Mouse (Mus musculus): Measurements from ENCODE around the gene Scrn3.

Scrn3 gene

GRCm38 (mm10) chr2:73275261-73276040 lies 37.0 kb upstream of the Scrn3 start:
- no peak for DNase-seq

GRCm38 (mm10) chr2:73276141-73276571 lies 36.2 kb upstream of the Scrn3 start:
- DNase-seq: no peak

- no peak for DNase-seq
Observed at GRCm38 (mm10) chr2:73277021-73277708, 35.2 kb upstream of the Scrn3 start.

- DNase-seq: no peak
Observed at GRCm38 (mm10) chr2:73277709-73278075, 34.7 kb upstream of the Scrn3 start.

GRCm38 (mm10) chr2:73278131-73278854 lies 34.1 kb upstream of the Scrn3 start:
- peak; percentile 85 for DNase-seq

GRCm38 (mm10) chr2:73278869-73279268 lies 33.5 kb upstream of the Scrn3 start:
- no peak for DNase-seq

- DNase-seq: no peak
Observed at GRCm38 (mm10) chr2:73279271-73280038, 32.9 kb upstream of the Scrn3 start.

GRCm38 (mm10) chr2:73280356-73281047 lies 31.9 kb upstream of the Scrn3 start:
- DNase-seq: no peak

GRCm38 (mm10) chr2:73281048-73281661 lies 31.2 kb upstream of the Scrn3 start:
- DNase-seq: no peak

- DNase-seq: no peak
Observed at GRCm38 (mm10) chr2:73281707-73282106, 30.7 kb upstream of the Scrn3 start.

- no peak for DNase-seq
Observed at GRCm38 (mm10) chr2:73285630-73286029, 26.8 kb upstream of the Scrn3 start.

GRCm38 (mm10) chr2:73291130-73291529 lies 21.3 kb upstream of the Scrn3 start:
- no peak for DNase-seq

GRCm38 (mm10) chr2:73295023-73295422 lies 17.4 kb upstream of the Scrn3 start:
- DNase-seq: no peak

GRCm38 (mm10) chr2:73298154-73298553 lies 14.2 kb upstream of the Scrn3 start:
- DNase-seq: no peak

GRCm38 (mm10) chr2:73298841-73299240 lies 13.6 kb upstream of the Scrn3 start:
- no peak for DNase-seq

- no peak for DNase-seq
Observed at GRCm38 (mm10) chr2:73301979-73302378, 10.4 kb upstream of the Scrn3 start.

GRCm38 (mm10) chr2:73302722-73303121 lies 9.7 kb upstream of the Scrn3 start:
- no peak for DNase-seq

GRCm38 (mm10) chr2:73304506-73304905 lies 7.9 kb upstream of the Scrn3 start:
- DNase-seq: peak; percentile 57

GRCm38 (mm10) chr2:73306006-73306405 lies 6.4 kb upstream of the Scrn3 start:
- DNase-seq: peak; percentile 53

- peak; percentile 68 for DNase-seq
Observed at GRCm38 (mm10) chr2:73313117-73313501, 708 bp downstream of the Scrn3 start.

GRCm38 (mm10) chr2:73314311-73314710 lies 1.9 kb downstream of the Scrn3 start:
- DNase-seq: no peak

GRCm38 (mm10) chr2:73317426-73317825 lies 5.0 kb downstream of the Scrn3 start:
- DNase-seq: peak; percentile 59
